Mouse (Mus musculus) urinary bladder, adult 18-20 months (tissue): ENCODE measurements around the gene H2afv.

Source experiments
- DNase-seq, 2 experiments: peaks; one replicate each; pipeline ENCODE4 v3.0.0; 2022; ENCODE audit warnings: low spot score in 2 of 2, mixed read lengths in 2 of 2

The H2afv gene

GRCm38 (mm10) chr11:6444077-6444853 lies at the start of gene H2afv:
H2afv (minus strand) TSS chr11:6444443.
- DNase-seq = peak; percentile 98 to 99

GRCm38 (mm10) chr11:6489691-6490503 lies 45.7 kb upstream of the H2afv start:
- no peak for DNase-seq

GRCm38 (mm10) chr11:6489257-6489656 lies 45.0 kb upstream of the H2afv start:
- no peak for DNase-seq

GRCm38 (mm10) chr11:6488041-6488684 lies 43.9 kb upstream of the H2afv start:
- no peak for DNase-seq

- no peak for DNase-seq
Measured at GRCm38 (mm10) chr11:6487496-6487895, 43.3 kb upstream of the H2afv start.

- DNase-seq = no peak
Measured at GRCm38 (mm10) chr11:6486916-6487315, 42.7 kb upstream of the H2afv start.

- no peak for DNase-seq
Measured at GRCm38 (mm10) chr11:6484244-6484959, 40.2 kb upstream of the H2afv start.

GRCm38 (mm10) chr11:6483103-6483502 lies 38.9 kb upstream of the H2afv start:
- no peak for DNase-seq

GRCm38 (mm10) chr11:6481669-6482185 lies 37.5 kb upstream of the H2afv start:
- no peak for DNase-seq

GRCm38 (mm10) chr11:6480681-6481405 lies 36.6 kb upstream of the H2afv start:
- DNase-seq = no peak

GRCm38 (mm10) chr11:6480191-6480590 lies 35.9 kb upstream of the H2afv start:
- DNase-seq = no peak

GRCm38 (mm10) chr11:6479231-6479630 lies 35.0 kb upstream of the H2afv start:
- no peak for DNase-seq

GRCm38 (mm10) chr11:6477350-6477749 lies 33.1 kb upstream of the H2afv start:
- DNase-seq = no peak

GRCm38 (mm10) chr11:6476876-6477275 lies 32.6 kb upstream of the H2afv start:
- no peak for DNase-seq

- peak; percentile 84 to 89 for DNase-seq
Measured at GRCm38 (mm10) chr11:6475867-6476484, 31.7 kb upstream of the H2afv start, which contains the start of gene Purb. Purb (minus strand) TSS chr11:6475917.

GRCm38 (mm10) chr11:6474874-6475731 lies 30.9 kb upstream of the H2afv start:
- peak; percentile 20 to 63 for DNase-seq

GRCm38 (mm10) chr11:6474381-6474780 lies 30.1 kb upstream of the H2afv start:
- no peak for DNase-seq

- no peak for DNase-seq
Measured at GRCm38 (mm10) chr11:6472076-6472475, 27.8 kb upstream of the H2afv start.

- no peak for DNase-seq
Measured at GRCm38 (mm10) chr11:6471493-6471892, 27.2 kb upstream of the H2afv start.
